Mouse (Mus musculus): ENCODE data around the gene Asb18.

- no peak for TF ChIP-seq POLR2A (IDR thresholded peaks at IDR 0.05; ENCODE audit: insufficient read depth, low read depth, low read length)
- no peak for TF ChIP-seq CTCF (IDR thresholded peaks at IDR 0.05; ENCODE audit: insufficient read depth, low read depth, low read length)
Observed at GRCm38 (mm10) chr1:89971848-89972247, 42.6 kb downstream of the Asb18 start.

Measured in olfactory bulb, adult 2 months (tissue).